Mouse (Mus musculus): Measurements from ENCODE around the gene Fam129c.

- TF ChIP-seq CTCF (IDR thresholded peaks at IDR 0.05; ENCODE audit: control insufficient read depth, insufficient read depth, insufficient read length) (no peak), MAX (IDR thresholded peaks at IDR 0.05) (no peak), MYOD1 (IDR thresholded peaks at IDR 0.05; ENCODE audit: control insufficient read depth, insufficient read length, low read depth) (no peak), CEBPB (IDR thresholded peaks at IDR 0.05; ENCODE audit: low read depth) (no peak), FOSL1 (IDR thresholded peaks at IDR 0.05; ENCODE audit: insufficient read depth, low read length, poor library complexity, severe bottlenecking) (no peak), USF1 (IDR thresholded peaks at IDR 0.05; ENCODE audit: low read depth) (no peak), MYOG (IDR thresholded peaks at IDR 0.05; ENCODE audit: control insufficient read depth, extremely low read depth, insufficient read length) (no peak)
Observed at GRCm38 (mm10) chr8:71626753-71627152, 29.3 kb downstream of the Fam129c start.

All from C2C12 (cell line).